Mouse (Mus musculus) stomach, embryonic 16.5 days (tissue): ENCODE results near the gene Stx11. TPM values are rescaled to one million over a fixed set of nuclear protein-coding genes. Genes with fewer than 3 reads are reported as not detected.

ENCODE experiments used
- ATAC-seq: fragments of 200-750 bp; cut with Nextera tagmentation; 2 replicates; pipeline ENCODE4 v1.8.0; 2017; ENCODE audit warnings: moderate number of reproducible peaks, moderate TSS enrichment; ENCODE audit not compliant: insufficient read depth, low FRiP score
- H3K27ac ChIP-seq: fragments of 300-500 bp; sonication (generic); 2 replicates; pipeline ENCODE4 v1.5.1; 2014; ENCODE audit warnings: low read length
- H3K27me3 ChIP-seq: fragments of 300-500 bp; sonication (generic); 2 replicates; pipeline ENCODE4 v1.6.1; 2014; ENCODE audit warnings: low read length, control low read depth, mixed read lengths; ENCODE audit not compliant: control insufficient read depth, insufficient read depth
- H3K36me3 ChIP-seq: fragments of 300-500 bp; sonication (generic); 2 replicates; pipeline ENCODE4 v1.6.1; 2014; ENCODE audit warnings: low read length; ENCODE audit not compliant: control insufficient read depth, insufficient read depth
- H3K4me1 ChIP-seq: fragments of 300-500 bp; sonication (generic); 2 replicates; pipeline ENCODE4 v1.6.1; 2014; ENCODE audit warnings: low read length, control low read depth, mixed read lengths; ENCODE audit not compliant: control insufficient read depth, insufficient read depth
- H3K4me2 ChIP-seq: fragments of 300-500 bp; sonication (generic); 2 replicates; pipeline ENCODE4 v1.6.1; 2014; ENCODE audit warnings: low read depth, low read length, mixed read lengths
- H3K4me3 ChIP-seq: fragments of 300-500 bp; sonication (generic); replicated peaks from 2 replicates; pipeline ENCODE4 v1.5.1; 2014; ENCODE audit warnings: mild to moderate bottlenecking, low read length
- H3K9ac ChIP-seq: fragments of 300-500 bp; sonication (generic); 2 replicates; pipeline ENCODE4 v1.6.1; 2014; ENCODE audit warnings: low read length
- H3K9me3 ChIP-seq: fragments of 300-500 bp; sonication (generic); replicated peaks from 2 replicates; pipeline ENCODE4 v1.6.1; 2016; ENCODE audit warnings: low read length, control low read depth; ENCODE audit not compliant: control insufficient read depth
- WGBS: fragments of 180-500 bp; shearing (Covaris S2); extraction: QIAGEN DNeasy Blood & Tissue Kit; methylation state at CpG from one replicate; pipeline ENCODE4 v1.1.7; 2014; 5-methylcytosine and 5-hydroxymethylcytosine counted together
- polyA plus RNA-seq: library from polyadenylated mRNA; unstranded; fragments of >200 nt; fragmentation: Nextera tagmentation; extraction: Ambion mirVana; gene quantifications from 2 replicates; pipeline ENCODE4 v1.2.1, GENCODE M21; 2015

The Stx11 gene
- polyA plus RNA-seq, 1 experiment from 2014 or later: 9.3 TPM

GRCm38 (mm10) chr10:12922574-12923353 lies 41.3 kb downstream of the Stx11 start:
- peak overlapping the region; percentile 95 for H3K27ac ChIP-seq
- H3K4me3 ChIP-seq: peak overlapping the region; percentile 87
- no peaks in the 10 kb centered on the region for H3K36me3 ChIP-seq
- peaks cover 5% of the 10 kb centered on the region for H3K4me1 ChIP-seq
- H3K9ac ChIP-seq: peak overlapping the region; percentile 82
- H3K4me2 ChIP-seq: peak overlapping the region; percentile 64
- no peaks in the 10 kb centered on the region for H3K27me3 ChIP-seq
- H3K9me3 ChIP-seq: no peaks in the 10 kb centered on the region
- WGBS: under 1% methylated on average over 54 of the region's 55 CpGs
- ATAC-seq: peak; percentile 95

GRCm38 (mm10) chr10:12922077-12922573 lies 42.0 kb downstream of the Stx11 start:
- under 1% methylated on average over 13 of the region's 13 CpGs for WGBS
- Histone ChIP-seq H3K4me2 (peak overlapping the region; percentile 64), H3K4me3 (peak overlapping the region; percentile 87), H3K27me3 (no peaks in the 10 kb centered on the region), H3K4me1 (peaks cover 5% of the 10 kb centered on the region), H3K36me3 (no peaks in the 10 kb centered on the region), H3K9me3 (no peaks in the 10 kb centered on the region), H3K9ac (peak overlapping the region; percentile 82), H3K27ac (peak overlapping the region; percentile 95)
- ATAC-seq: peak; percentile 48

- Histone ChIP-seq H3K9me3 (no peaks in the 10 kb centered on the region), H3K27ac (no peak overlapping the region), H3K4me2 (peak overlapping the region; percentile 64), H3K27me3 (no peaks in the 10 kb centered on the region), H3K36me3 (no peaks in the 10 kb centered on the region), H3K4me1 (peaks cover 5% of the 10 kb centered on the region), H3K9ac (no peak overlapping the region), H3K4me3 (peak overlapping the region; percentile 87)
- whole genome bisulfite sequencing: 28% methylated on average over 11 of the region's 11 CpGs
- no peak for ATAC-seq
Observed at GRCm38 (mm10) chr10:12921551-12922040, 42.5 kb downstream of the Stx11 start.

DNA sequence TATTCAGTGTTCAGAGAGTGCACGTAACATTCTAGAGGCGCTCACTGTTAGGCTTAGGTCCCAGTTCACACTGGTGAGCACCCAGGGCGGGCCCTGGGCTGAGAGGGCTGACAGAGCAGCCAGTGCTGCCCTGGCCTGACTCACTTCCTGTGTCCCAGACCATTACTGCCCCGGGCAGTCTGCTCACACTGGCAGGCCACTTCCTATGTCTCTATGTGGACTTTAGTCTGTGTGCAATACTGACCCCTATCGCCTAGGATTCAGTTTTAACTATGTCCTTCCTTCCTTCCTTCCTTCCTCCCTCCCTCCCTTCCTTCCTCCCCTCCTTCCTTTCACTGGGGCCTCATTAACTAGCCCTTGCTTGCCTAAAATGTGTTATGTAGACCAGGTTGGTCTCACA lies 44.8 kb downstream of the Stx11 start:
- H3K4me3 ChIP-seq: no peak overlapping the region
- peaks cover 5% of the 10 kb centered on the region for H3K4me1 ChIP-seq
- no peak for ATAC-seq
- H3K9me3 ChIP-seq: no peaks in the 10 kb centered on the region
- WGBS: 49% methylated on average over 5 of the region's 5 CpGs
- no peaks in the 10 kb centered on the region for H3K27me3 ChIP-seq
- H3K9ac ChIP-seq: no peak overlapping the region
- H3K36me3 ChIP-seq: no peaks in the 10 kb centered on the region
- no peak overlapping the region for H3K27ac ChIP-seq
- no peak overlapping the region for H3K4me2 ChIP-seq

GRCm38 (mm10) chr10:12917626-12918025 lies 46.5 kb downstream of the Stx11 start:
- H3K9me3 ChIP-seq: no peaks in the 10 kb centered on the region

DNA sequence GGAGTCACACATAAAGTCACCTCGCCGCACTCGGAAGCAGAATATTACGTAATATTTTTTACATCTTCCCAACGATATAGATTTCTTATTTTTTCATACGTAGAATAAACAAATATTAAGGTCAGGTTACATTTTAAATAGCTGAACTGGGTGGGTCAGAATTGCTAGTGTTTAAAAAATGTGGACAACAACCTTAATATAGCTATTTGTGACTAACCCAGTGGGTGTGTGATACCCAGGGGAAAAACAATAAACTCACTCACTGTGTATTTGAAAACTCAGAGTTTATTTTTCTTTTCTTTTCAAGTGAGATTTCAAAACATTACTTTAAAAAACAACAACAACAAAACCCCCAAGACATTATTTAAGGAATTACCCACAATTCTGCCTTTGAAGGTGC lies 47.7 kb downstream of the Stx11 start:
- 0 out of 2 replicates have a peak, but pooled peaks cover 2% of the 10 kb centered on the region for H3K4me1 ChIP-seq
- H3K9ac ChIP-seq: no peak overlapping the region
- H3K4me3 ChIP-seq: no peak overlapping the region
- H3K4me2 ChIP-seq: no peak overlapping the region
- H3K27me3 ChIP-seq: no peaks in the 10 kb centered on the region
- 74% methylated on average over 6 of the region's 6 CpGs for WGBS
- ATAC-seq: no peak
- no peaks in the 10 kb centered on the region for H3K9me3 ChIP-seq
- no peaks in the 10 kb centered on the region for H3K36me3 ChIP-seq
- H3K27ac ChIP-seq: no peak overlapping the region

More at GRCm38 (mm10) chr10:12917626-12918025, 46.5 kb downstream of the Stx11 start:
- H3K4me1 ChIP-seq: no peaks in the 10 kb centered on the region
- no peaks in the 10 kb centered on the region for H3K36me3 ChIP-seq
- no peak overlapping the region for H3K27ac ChIP-seq
- no peak for ATAC-seq
- H3K4me2 ChIP-seq: no peak overlapping the region
- 55% methylated on average over 1 of the region's 1 CpGs for WGBS
- H3K4me3 ChIP-seq: no peak overlapping the region
- H3K27me3 ChIP-seq: no peaks in the 10 kb centered on the region
- H3K9ac ChIP-seq: no peak overlapping the region

- no peak for ATAC-seq
- Histone ChIP-seq H3K9me3 (no peaks in the 10 kb centered on the region), H3K4me1 (0 out of 2 replicates have a peak, but pooled peaks cover 2% of the 10 kb centered on the region), H3K9ac (no peak overlapping the region), H3K27me3 (no peaks in the 10 kb centered on the region), H3K4me2 (no peak overlapping the region), H3K4me3 (no peak overlapping the region), H3K36me3 (no peaks in the 10 kb centered on the region), H3K27ac (no peak overlapping the region)
- 35% methylated on average over 7 of the region's 7 CpGs for WGBS
Observed at GRCm38 (mm10) chr10:12915826-12916225, 48.3 kb downstream of the Stx11 start.

- 0 out of 2 replicates have a peak, but pooled peaks cover 2% of the 10 kb centered on the region for H3K4me1 ChIP-seq
- 92% methylated on average over 1 of the region's 1 CpGs for WGBS
- H3K4me2 ChIP-seq: no peak overlapping the region
- H3K9ac ChIP-seq: no peak overlapping the region
- no peaks in the 10 kb centered on the region for H3K36me3 ChIP-seq
- H3K9me3 ChIP-seq: no peaks in the 10 kb centered on the region
- H3K27me3 ChIP-seq: no peaks in the 10 kb centered on the region
- ATAC-seq: no peak
- no peak overlapping the region for H3K27ac ChIP-seq
- no peak overlapping the region for H3K4me3 ChIP-seq
Observed at GRCm38 (mm10) chr10:12914203-12914602, 49.9 kb downstream of the Stx11 start.

DNA sequence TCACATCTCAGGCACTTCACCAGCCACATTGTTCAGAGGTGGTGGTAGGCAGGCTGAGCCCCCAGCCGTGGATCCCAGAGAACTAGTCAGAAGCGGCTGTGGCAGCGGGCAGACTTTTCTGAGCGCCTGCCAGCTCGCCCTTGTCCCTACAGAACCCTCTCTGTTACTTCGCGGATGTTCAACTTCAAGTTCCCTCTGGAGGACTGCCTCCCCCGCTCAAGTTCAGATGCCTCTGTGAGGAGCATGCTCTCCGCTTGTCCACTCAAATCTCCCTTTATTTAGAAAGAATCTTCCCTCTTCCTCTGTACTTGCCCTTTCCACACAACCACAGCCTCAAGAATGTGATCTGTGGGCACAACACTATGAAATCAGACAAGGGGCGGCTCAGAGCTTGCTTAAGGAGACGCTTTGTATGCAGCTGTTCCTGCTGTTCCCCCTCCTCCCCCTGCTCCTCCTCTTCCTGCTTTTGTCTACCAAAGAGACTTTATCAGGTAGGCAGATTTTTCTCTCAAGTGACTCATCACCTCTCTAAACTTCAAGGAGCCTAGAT lies 52.0 kb downstream of the Stx11 start:
- 0 out of 2 replicates have a peak, but pooled peaks cover 2% of the 10 kb centered on the region for H3K4me1 ChIP-seq
- H3K4me3 ChIP-seq: no peak overlapping the region
- no peaks in the 10 kb centered on the region for H3K36me3 ChIP-seq
- H3K4me2 ChIP-seq: peak overlapping the region; percentile 37
- ATAC-seq: peak; percentile 37; the same call in 1 of the 2 replicates
- peak overlapping the region; percentile 44 for H3K9ac ChIP-seq
- peak overlapping the region; percentile 65 for H3K27ac ChIP-seq
- H3K9me3 ChIP-seq: no peaks in the 10 kb centered on the region
- no peaks in the 10 kb centered on the region for H3K27me3 ChIP-seq
- 42% methylated on average over 11 of the region's 11 CpGs for WGBS
